Mouse (Mus musculus): ENCODE measurements around the gene Lsp1.

Lsp1 gene

GRCm38 (mm10) chr7:142476271-142476670, 15.7 kb downstream of the Lsp1 start:
- no peak for DNase-seq (ENCODE audit: low read depth, low spot score)

GRCm38 (mm10) chr7:142476795-142477452, 16.3 kb downstream of the Lsp1 start:
- no peak for DNase-seq (ENCODE audit: low read depth, low spot score)

GRCm38 (mm10) chr7:142478001-142478400, 17.4 kb downstream of the Lsp1 start:
- no peak for DNase-seq (ENCODE audit: low read depth, low spot score)

- no peak for DNase-seq (ENCODE audit: low read depth, low spot score)
Measured at GRCm38 (mm10) chr7:142478574-142478973, 18.0 kb downstream of the Lsp1 start.

- DNase-seq (ENCODE audit: low read depth, low spot score): no peak
Measured at GRCm38 (mm10) chr7:142479307-142479706, 18.7 kb downstream of the Lsp1 start.

GRCm38 (mm10) chr7:142479886-142480285, 19.3 kb downstream of the Lsp1 start:
- no peak for DNase-seq (ENCODE audit: low read depth, low spot score)

- no peak for DNase-seq (ENCODE audit: low read depth, low spot score)
Measured at GRCm38 (mm10) chr7:142480661-142481060, 20.1 kb downstream of the Lsp1 start.

- DNase-seq (ENCODE audit: low read depth, low spot score): no peak
Measured at GRCm38 (mm10) chr7:142481186-142481567, 20.6 kb downstream of the Lsp1 start.

- no peak for DNase-seq (ENCODE audit: low read depth, low spot score)
Measured at GRCm38 (mm10) chr7:142481568-142482255, 21.1 kb downstream of the Lsp1 start.

- no peak for DNase-seq (ENCODE audit: low read depth, low spot score)
Measured at GRCm38 (mm10) chr7:142482256-142482609, 21.6 kb downstream of the Lsp1 start.

GRCm38 (mm10) chr7:142483136-142483535, 22.5 kb downstream of the Lsp1 start:
- no peak for DNase-seq (ENCODE audit: low read depth, low spot score)

- DNase-seq (ENCODE audit: low read depth, low spot score): no peak
Measured at GRCm38 (mm10) chr7:142484780-142485179, 24.2 kb downstream of the Lsp1 start.

GRCm38 (mm10) chr7:142486751-142487162, 26.1 kb downstream of the Lsp1 start:
- no peak for DNase-seq (ENCODE audit: low read depth, low spot score)

GRCm38 (mm10) chr7:142487341-142487859, 26.8 kb downstream of the Lsp1 start:
- peak; percentile 30 for DNase-seq (ENCODE audit: low read depth, low spot score)

GRCm38 (mm10) chr7:142488053-142488452, 27.4 kb downstream of the Lsp1 start:
- DNase-seq (ENCODE audit: low read depth, low spot score): no peak

GRCm38 (mm10) chr7:142493535-142493934, 32.9 kb downstream of the Lsp1 start:
- no peak for DNase-seq (ENCODE audit: low read depth, low spot score)

GRCm38 (mm10) chr7:142496158-142496557, 35.5 kb downstream of the Lsp1 start:
- no peak for DNase-seq (ENCODE audit: low read depth, low spot score)

GRCm38 (mm10) chr7:142496800-142497199, 36.2 kb downstream of the Lsp1 start:
- DNase-seq (ENCODE audit: low read depth, low spot score): peak; percentile 30

GRCm38 (mm10) chr7:142497775-142498174, 37.2 kb downstream of the Lsp1 start:
- DNase-seq (ENCODE audit: low read depth, low spot score): peak; percentile 50

- DNase-seq (ENCODE audit: low read depth, low spot score): no peak
Measured at GRCm38 (mm10) chr7:142498575-142498974, 38.0 kb downstream of the Lsp1 start, which contains the start of gene Tnnt3. Gene Tnnt3, plus strand, starts transcription at chr7:142498836.

- peak; percentile 36 for DNase-seq (ENCODE audit: low read depth, low spot score)
Measured at GRCm38 (mm10) chr7:142499010-142499721, 38.6 kb downstream of the Lsp1 start.

GRCm38 (mm10) chr7:142500032-142500431, 39.4 kb downstream of the Lsp1 start:
- peak; percentile 89 for DNase-seq (ENCODE audit: low read depth, low spot score)
